Mouse (Mus musculus) stomach, postnatal 0 days (tissue): ENCODE data around the gene Tmem120b. TPM values are rescaled to one million over a fixed set of nuclear protein-coding genes. Genes with fewer than 3 reads are reported as not detected.

ENCODE experiments used
- ATAC-seq: fragments of 200-750 bp; cut with Nextera tagmentation; 2 replicates; pipeline ENCODE4 v1.8.0; 2017; ENCODE audit not compliant: low FRiP score, low TSS enrichment
- DNase-seq: peaks from one replicate; pipeline ENCODE4 v3.0.0-alpha.2; 2016; ENCODE audit warnings: low spot score
- H3K27ac ChIP-seq: fragments of 300-500 bp; sonication (generic); replicated peaks from 2 replicates; pipeline ENCODE4 v1.5.1; 2014; ENCODE audit warnings: mild to moderate bottlenecking, control low read depth
- H3K27me3 ChIP-seq: fragments of 300-500 bp; sonication (generic); 2 replicates; pipeline ENCODE4 v1.6.1; 2014; ENCODE audit warnings: low read length; ENCODE audit not compliant: control insufficient read depth, insufficient read depth
- H3K36me3 ChIP-seq: fragments of 300-500 bp; sonication (generic); 2 replicates; pipeline ENCODE4 v1.6.1; 2014; ENCODE audit warnings: low read length, mixed read lengths; ENCODE audit not compliant: control insufficient read depth, insufficient read depth
- H3K4me1 ChIP-seq: fragments of 300-500 bp; sonication (generic); replicated peaks from 2 replicates; pipeline ENCODE4 v1.6.1; 2014; ENCODE audit warnings: antibody characterized with exemption; ENCODE audit not compliant: control insufficient read depth, insufficient read depth
- H3K4me2 ChIP-seq: fragments of 300-500 bp; sonication (generic); replicated peaks from 2 replicates; pipeline ENCODE4 v1.6.1; 2014; ENCODE audit warnings: low read depth, mild to moderate bottlenecking, control low read depth, moderate library complexity
- H3K4me3 ChIP-seq: fragments of 300-500 bp; sonication (generic); 2 replicates; pipeline ENCODE4 v1.5.1; 2014; ENCODE audit warnings: low read depth, low read length, control low read depth
- H3K9ac ChIP-seq: fragments of 300-500 bp; sonication (generic); 2 replicates; pipeline ENCODE4 v1.6.1; 2014; ENCODE audit warnings: mild to moderate bottlenecking, low read length, control low read depth, mixed read lengths
- H3K9me3 ChIP-seq: fragments of 300-500 bp; sonication (generic); 2 replicates; pipeline ENCODE4 v1.6.1; 2016; ENCODE audit warnings: low read length; ENCODE audit not compliant: control insufficient read depth
- CTCF ChIP-seq: IDR thresholded peaks from 2 replicates; pipeline ENCODE4 v1.5.1; 2016; ENCODE audit warnings: antibody characterized with exemption, low read depth, mild to moderate bottlenecking, moderate library complexity
- EP300 ChIP-seq: optimal IDR thresholded peaks from 2 replicates; pipeline ENCODE3; 2016; ENCODE audit warnings: antibody characterized with exemption
- WGBS: fragments of 180-500 bp; shearing (Covaris S2); extraction: QIAGEN DNeasy Blood & Tissue Kit; methylation state at CpG from one replicate; pipeline ENCODE4 v1.1.7; 2014; 5-methylcytosine and 5-hydroxymethylcytosine counted together
- polyA plus RNA-seq: library from polyadenylated mRNA; unstranded; fragments of >200 nt; fragmentation: Nextera tagmentation; extraction: Ambion mirVana; gene quantifications from 2 replicates; pipeline ENCODE4 v1.2.1, GENCODE M21; 2015

Gene Tmem120b
- polyA plus RNA-seq, 1 experiment from 2014 or later, result 9.1 TPM

DNA sequence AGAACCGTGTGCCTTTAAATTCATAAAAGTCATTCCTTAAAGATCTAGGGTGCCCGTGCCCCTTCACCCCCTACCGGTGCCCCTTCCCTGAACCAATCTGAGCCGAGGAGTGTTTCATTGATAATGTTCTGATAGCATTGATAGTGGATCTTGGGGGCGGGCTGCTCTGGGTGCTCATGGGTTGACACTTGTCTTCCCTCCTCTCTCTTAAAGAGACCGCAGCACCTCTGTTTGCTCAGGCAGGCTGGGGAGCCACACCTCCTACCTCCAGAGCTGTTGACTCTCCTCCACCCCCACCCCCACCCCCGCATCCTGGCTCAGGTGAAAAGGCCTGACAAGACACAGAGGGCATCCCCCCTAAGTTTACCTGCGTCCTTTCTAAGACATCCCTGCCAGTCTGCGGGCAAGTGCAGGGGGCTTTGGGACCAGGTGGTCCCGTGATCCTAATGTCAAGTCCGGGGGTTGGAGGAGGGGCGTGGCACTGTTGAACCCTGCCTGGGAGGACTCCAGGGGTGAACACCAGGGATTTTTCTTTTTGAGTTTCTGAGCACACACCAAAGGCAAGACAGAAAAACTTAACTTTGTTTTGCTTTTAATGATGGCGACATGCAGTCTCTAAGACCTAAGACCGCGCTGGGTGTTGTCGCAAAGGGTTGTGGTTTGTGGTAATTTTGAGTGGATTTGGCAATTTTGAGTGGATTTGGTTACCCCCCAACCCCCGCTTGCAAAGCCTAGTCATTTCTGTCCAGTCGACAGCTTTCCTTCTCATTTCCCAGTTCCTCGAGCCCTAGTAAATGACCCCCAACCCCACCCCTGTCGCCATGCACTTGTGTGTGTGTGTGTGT, 76.8 kb downstream of the Tmem120b start:
- no peak for TF ChIP-seq CTCF
- TF ChIP-seq EP300, result no peak
- peaks cover 18% of the 10 kb centered on the region for H3K36me3 ChIP-seq
- peak overlapping the region; percentile 100 for H3K4me2 ChIP-seq
- peaks cover 5% of the 10 kb centered on the region; the same call in 1 of the 2 replicates for H3K4me1 ChIP-seq
- ATAC-seq (no peak), DNase-seq (peak; percentile 41)
- peak overlapping the region; percentile 47; the same call in 1 of the 2 replicates for H3K9ac ChIP-seq
- H3K9me3 ChIP-seq, result no peaks in the 10 kb centered on the region
- 33% methylated on average over 20 of the region's 20 CpGs for WGBS
- H3K27me3 ChIP-seq, result no peaks in the 10 kb centered on the region
- peak overlapping the region; percentile 92 for H3K4me3 ChIP-seq
- 0 out of 2 replicates have a peak overlapping the region, but pooled peaks have one; percentile 45 for H3K27ac ChIP-seq

DNA sequence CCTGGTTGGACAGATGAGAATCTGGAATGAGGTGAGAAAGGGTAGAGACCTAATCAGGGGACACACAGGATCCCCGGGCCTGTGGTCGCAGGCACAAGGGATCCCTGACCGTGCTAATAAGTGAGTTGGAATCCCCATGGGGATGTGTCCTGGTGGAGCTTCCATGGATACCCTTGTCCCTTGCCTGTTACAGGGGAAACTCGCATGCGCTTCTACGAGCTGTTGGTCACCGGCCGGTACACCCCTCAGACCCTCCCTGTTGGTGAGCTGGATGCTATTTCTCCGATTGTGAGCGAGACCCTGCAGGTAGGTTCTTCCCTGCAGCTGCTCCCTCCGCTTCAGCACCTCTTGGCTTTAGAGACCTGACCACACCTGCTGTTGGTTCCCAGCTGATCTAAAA, 78.1 kb downstream of the Tmem120b start:
- Histone ChIP-seq H3K4me1 (peaks cover 9% of the 10 kb centered on the region), H3K9ac (no peak overlapping the region), H3K9me3 (no peaks in the 10 kb centered on the region), H3K4me3 (no peak overlapping the region), H3K27ac (no peak overlapping the region), H3K4me2 (no peak overlapping the region), H3K27me3 (no peaks in the 10 kb centered on the region), H3K36me3 (peaks cover 18% of the 10 kb centered on the region)
- no peak for DNase-seq
- WGBS, result 87% methylated on average over 11 of the region's 11 CpGs
- no peak for ATAC-seq
- TF ChIP-seq EP300, result no peak
- no peak for TF ChIP-seq CTCF

DNA sequence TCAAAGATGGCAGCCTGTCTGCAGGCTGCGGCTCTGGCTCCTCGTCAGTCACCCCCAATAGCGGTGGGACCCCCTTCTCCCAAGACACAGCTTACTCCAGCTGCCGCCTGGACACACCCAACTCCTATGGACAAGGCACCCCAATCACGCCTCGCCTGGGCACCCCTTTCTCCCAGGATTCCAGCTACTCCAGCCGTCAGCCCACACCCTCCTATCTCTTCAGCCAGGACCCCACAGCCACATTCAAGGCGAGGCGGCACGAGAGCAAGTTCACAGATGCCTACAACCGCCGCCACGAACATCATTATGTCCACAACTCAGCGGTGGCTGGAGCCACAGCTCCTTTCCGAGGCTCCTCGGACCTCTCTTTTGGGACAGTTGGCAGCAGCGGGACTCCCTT, 79.4 kb downstream of the Tmem120b start:
- WGBS, result 80% methylated on average over 17 of the region's 17 CpGs
- no peak for ATAC-seq
- H3K4me1 ChIP-seq, result peaks cover 9% of the 10 kb centered on the region
- no peak overlapping the region for H3K9ac ChIP-seq
- no peak for DNase-seq
- no peak overlapping the region for H3K4me3 ChIP-seq
- TF ChIP-seq EP300, result no peak
- no peak for TF ChIP-seq CTCF
- H3K9me3 ChIP-seq, result no peaks in the 10 kb centered on the region
- no peak overlapping the region for H3K4me2 ChIP-seq
- no peaks in the 10 kb centered on the region for H3K27me3 ChIP-seq
- H3K36me3 ChIP-seq, result peaks cover 26% of the 10 kb centered on the region
- no peak overlapping the region for H3K27ac ChIP-seq

DNA sequence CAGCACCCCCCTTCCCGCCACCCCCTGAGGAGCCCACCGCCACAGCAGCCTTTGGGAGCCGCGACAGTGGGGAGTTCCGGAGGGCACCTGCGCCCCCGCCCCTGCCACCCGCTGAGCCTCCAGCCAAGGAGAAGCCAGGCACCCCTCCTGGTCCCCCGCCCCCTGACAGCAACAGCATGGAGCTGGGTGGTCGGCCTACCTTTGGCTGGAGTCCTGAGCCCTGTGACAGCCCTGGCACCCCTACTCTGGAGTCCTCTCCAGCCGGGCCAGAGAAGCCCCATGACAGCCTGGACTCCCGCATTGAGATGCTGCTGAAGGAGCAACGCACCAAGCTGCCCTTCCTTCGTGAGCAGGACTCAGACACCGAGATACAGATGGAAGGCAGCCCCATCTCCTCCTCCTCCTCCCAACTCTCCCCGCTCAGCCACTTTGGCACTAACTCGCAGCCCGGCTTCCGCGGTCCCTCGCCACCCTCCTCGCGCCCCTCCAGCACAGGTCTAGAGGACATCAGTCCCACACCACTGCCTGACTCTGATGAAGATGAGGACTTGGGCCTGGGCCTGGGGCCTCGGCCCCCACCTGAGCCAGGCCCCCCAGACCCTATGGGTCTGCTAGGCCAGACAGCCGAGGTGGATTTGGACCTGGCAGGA, 80.0 kb downstream of the Tmem120b start:
- peaks cover 28% of the 10 kb centered on the region for H3K36me3 ChIP-seq
- WGBS, result 83% methylated on average over 25 of the region's 25 CpGs

DNA sequence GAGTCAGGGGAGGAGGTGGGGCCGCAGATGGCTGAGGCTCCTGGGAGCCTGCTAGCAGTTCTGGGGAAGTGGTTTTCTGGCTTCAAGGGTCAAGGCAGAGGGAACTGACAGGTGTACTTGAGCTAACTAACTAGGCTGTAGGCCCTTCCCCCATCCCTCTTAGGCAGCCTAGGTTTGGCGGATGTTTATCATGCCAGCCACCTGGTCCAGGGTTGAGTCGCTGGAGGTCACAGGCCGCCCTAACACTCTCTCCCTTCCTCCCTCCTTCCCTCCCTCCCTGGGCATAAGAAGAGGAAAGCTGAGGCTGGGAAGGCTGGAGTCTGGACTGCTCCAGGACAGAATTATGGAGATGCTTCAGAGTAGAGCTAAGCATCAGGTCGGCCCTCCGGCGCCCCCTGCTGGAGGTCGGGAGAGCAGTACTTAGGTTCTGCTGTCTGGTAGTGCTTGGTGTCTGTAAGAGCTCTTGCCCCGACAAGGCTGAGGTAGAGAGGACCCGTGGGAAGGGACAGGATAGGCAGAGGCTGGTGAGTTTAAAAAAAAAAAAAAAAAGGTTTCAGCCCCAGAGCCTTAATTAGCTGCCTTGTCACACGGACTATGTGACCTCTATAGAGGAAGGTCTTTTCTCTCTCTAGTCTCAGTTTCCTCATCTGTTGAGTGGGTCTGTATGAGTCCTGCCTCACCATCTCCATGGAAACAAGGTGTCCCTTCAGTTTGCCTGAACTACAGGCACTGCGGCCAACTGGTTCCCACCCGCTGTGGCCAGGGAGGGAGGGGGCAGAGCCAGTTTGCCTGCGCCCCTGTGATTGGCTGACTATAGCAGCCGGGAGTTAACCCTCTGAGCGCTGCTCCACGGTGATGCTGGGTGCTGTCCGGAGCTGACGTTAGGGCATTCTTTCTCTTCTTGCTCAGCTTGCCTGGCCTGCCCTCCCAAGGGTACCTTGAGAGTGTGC, 81.5 kb downstream of the Tmem120b start:
- peak; percentile 94 for DNase-seq
- Histone ChIP-seq H3K9ac (no peak overlapping the region), H3K4me2 (peak overlapping the region; percentile 48), H3K27ac (no peak overlapping the region), H3K27me3 (no peaks in the 10 kb centered on the region), H3K4me1 (peaks cover 4% of the 10 kb centered on the region), H3K36me3 (peaks cover 30% of the 10 kb centered on the region), H3K9me3 (no peaks in the 10 kb centered on the region), H3K4me3 (peak overlapping the region; percentile 30)
- peak; percentile 85 for ATAC-seq
- TF ChIP-seq CTCF, result peak; percentile 95
- no peak for TF ChIP-seq EP300
- WGBS, result 5% methylated on average over 18 of the region's 19 CpGs

More for the DNA sequence above, 80.0 kb downstream of the Tmem120b start:
- Histone ChIP-seq H3K9me3 (no peaks in the 10 kb centered on the region), H3K27me3 (no peaks in the 10 kb centered on the region), H3K4me1 (peaks cover 9% of the 10 kb centered on the region), H3K4me3 (no peak overlapping the region), H3K27ac (no peak overlapping the region), H3K9ac (no peak overlapping the region), H3K4me2 (no peak overlapping the region)
- ATAC-seq (no peak), DNase-seq (no peak)
- TF ChIP-seq CTCF (no peak), EP300 (no peak)
